13 mouse cellular contexts compared by ENCODE assay signal in the genomic region with DNA sequence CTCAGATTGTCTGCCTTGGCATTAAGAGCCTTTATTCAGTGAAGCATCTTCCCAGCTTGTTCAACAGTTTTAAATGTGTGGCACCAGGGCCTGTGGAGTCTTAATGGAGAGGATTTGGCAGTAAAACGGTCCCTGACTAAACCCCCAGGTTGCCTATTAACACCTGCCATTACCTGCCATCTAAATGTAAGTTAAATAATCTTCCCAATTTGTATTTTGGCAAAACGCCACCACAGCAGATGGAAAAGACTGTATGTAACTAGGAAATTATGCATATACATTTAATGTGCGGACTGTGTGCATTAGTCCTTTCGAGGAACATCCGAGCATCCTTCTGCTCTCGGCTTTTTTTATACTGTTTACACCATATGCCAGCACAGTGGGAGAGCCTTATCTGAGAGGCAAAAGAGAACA.
DNase-seq lines count a peak whose midpoint lies in the region; ATAC-seq and TF ChIP-seq lines count a peak whose summit lies in the region.
"Had no signal": no experiment of that assay in that cellular context is flagged by ENCODE, and none has a peak within 500 bp of the region (broad histone marks: within the 10 kb centered on the region; RNA-seq: fewer than 3 reads in every experiment).

No protein-coding gene starts in this region.

- no peak overlapping the region for H3K27ac ChIP-seq in hindbrain, postnatal 0 days
- H3K27ac ChIP-seq: heart, embryonic 13.5 days; liver, embryonic 13.5 days; stomach, embryonic 15.5 days had no signal

- no peaks in the 10 kb centered on the region for H3K4me1 ChIP-seq in hindbrain, postnatal 0 days (ENCODE audit: insufficient read depth, low read length)
- H3K4me1 ChIP-seq: heart, embryonic 13.5 days; liver, embryonic 13.5 days; stomach, embryonic 15.5 days had no signal

- no peaks in the 10 kb centered on the region for H3K27me3 ChIP-seq in hindbrain, postnatal 0 days (ENCODE audit: insufficient read depth, low read length)
- H3K27me3 ChIP-seq: heart, embryonic 13.5 days; liver, embryonic 13.5 days; stomach, embryonic 15.5 days had no signal

- peak; percentile 55 for DNase-seq in layer of hippocampus, adult 9-11 months
- DNase-seq in layer of hippocampus, postnatal 36 days, result no peak
- DNase-seq in cerebellum, adult 8-10 months, result peak; percentile 47
- peak; percentile 74 for DNase-seq in hindbrain, postnatal 0 days (ENCODE audit: low spot score)
- DNase-seq in right cerebral cortex, postnatal 10 days (ENCODE audit: low spot score in 2 of 2), result peak; percentile 44 to 73
- no peak for DNase-seq in urinary bladder, postnatal 4 days (ENCODE audit: low spot score in 2 of 2)
- no peak for DNase-seq in spleen, postnatal 14 days (ENCODE audit: low spot score in 2 of 2)
- DNase-seq: liver, embryonic 13.5 days; lung, postnatal 4 days had no signal

- no peak overlapping the region for H3K9ac ChIP-seq in hindbrain, postnatal 0 days (replicated peaks; ENCODE audit: low read length)
- H3K9ac ChIP-seq: heart, embryonic 13.5 days; liver, embryonic 13.5 days; stomach, embryonic 15.5 days had no signal

- no peaks in the 10 kb centered on the region for H3K36me3 ChIP-seq in hindbrain, postnatal 0 days (ENCODE audit: insufficient read depth, low read length)
- H3K36me3 ChIP-seq: heart, embryonic 13.5 days; liver, embryonic 13.5 days; stomach, embryonic 15.5 days had no signal

- no peaks in the 10 kb centered on the region for H3K9me3 ChIP-seq in hindbrain, postnatal 0 days (ENCODE audit: low read length)
- H3K9me3 ChIP-seq: heart, embryonic 13.5 days; liver, embryonic 13.5 days; stomach, embryonic 15.5 days had no signal

- TF ChIP-seq CTCF in hindbrain, postnatal 0 days (IDR thresholded peaks at IDR 0.05; ENCODE audit: low read depth), result no peak

- no peak overlapping the region for H3K4me2 ChIP-seq in hindbrain, postnatal 0 days (ENCODE audit: low read depth, low read length)
- H3K4me2 ChIP-seq: heart, embryonic 13.5 days; liver, embryonic 13.5 days; stomach, embryonic 15.5 days had no signal

- peak; percentile 82 for ATAC-seq in hindbrain, postnatal 0 days
- ATAC-seq in CD4-positive, CD25-positive, alpha-beta regulatory T cell, adult 4 months, result no peak
- ATAC-seq: intestine, postnatal 0 days had no signal

- 54% methylated on average over 6 of the region's 6 CpGs for WGBS in hindbrain, postnatal 0 days

- H3K4me3 ChIP-seq in hindbrain, postnatal 0 days (ENCODE audit: low read length), result no peak overlapping the region
- H3K4me3 ChIP-seq: heart, embryonic 13.5 days; liver, embryonic 13.5 days; stomach, embryonic 15.5 days had no signal

Comparison
In these comparisons a context has a peak if more than half of its experiments do, and no peak if none do; other contexts are left out.
1. DNase-seq: peak in layer of hippocampus, adult 9-11 months (single experiment), cerebellum, adult 8-10 months (single experiment), hindbrain, postnatal 0 days (single experiment) and right cerebral cortex, postnatal 10 days (2 of 2); none in layer of hippocampus, postnatal 36 days (0 of 2), urinary bladder, postnatal 4 days (0 of 2) and spleen, postnatal 14 days (0 of 2).